Mouse (Mus musculus) kidney, adult 11 months (tissue): Measurements from ENCODE around the gene Cdk5.

Source experiments
- DNase-seq: peaks from one replicate; pipeline ENCODE4 v3.0.0; 2022

Cdk5 gene

GRCm38 (mm10) chr5:24394165-24394894, 29.0 kb downstream of the Cdk5 start:
- DNase-seq: peak; percentile 98

- DNase-seq: peak; percentile 72
Measured at GRCm38 (mm10) chr5:24393392-24393997, 29.8 kb downstream of the Cdk5 start, which contains the start of gene Abcb8. TSS of gene Abcb8 (plus strand) at chr5:24393663.

DNA sequence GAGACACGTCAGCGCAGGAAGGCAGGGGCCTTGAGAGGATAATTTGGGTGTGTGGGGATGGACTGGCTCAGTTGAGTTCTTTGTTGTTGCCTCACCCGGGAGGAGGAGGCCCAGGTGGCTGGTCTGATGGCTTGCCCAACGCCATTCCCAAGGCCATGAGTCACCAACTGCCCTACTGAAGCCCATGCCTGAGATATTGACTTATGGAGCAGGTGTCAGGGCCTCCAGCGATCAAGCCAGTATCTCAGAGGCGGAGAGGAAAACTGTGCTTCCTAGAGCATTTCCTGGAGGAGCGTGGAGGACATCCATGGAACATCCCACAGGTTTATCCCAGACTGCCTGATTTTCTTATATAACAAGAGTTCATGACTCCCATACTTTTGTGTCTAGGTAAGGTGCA, 30.6 kb downstream of the Cdk5 start:
- peak; percentile 27 for DNase-seq

GRCm38 (mm10) chr5:24391864-24392263, 31.5 kb downstream of the Cdk5 start, which contains the start of gene Atg9b:
TSS of gene Atg9b (minus strand) at chr5:24392143.
- no peak for DNase-seq

DNA sequence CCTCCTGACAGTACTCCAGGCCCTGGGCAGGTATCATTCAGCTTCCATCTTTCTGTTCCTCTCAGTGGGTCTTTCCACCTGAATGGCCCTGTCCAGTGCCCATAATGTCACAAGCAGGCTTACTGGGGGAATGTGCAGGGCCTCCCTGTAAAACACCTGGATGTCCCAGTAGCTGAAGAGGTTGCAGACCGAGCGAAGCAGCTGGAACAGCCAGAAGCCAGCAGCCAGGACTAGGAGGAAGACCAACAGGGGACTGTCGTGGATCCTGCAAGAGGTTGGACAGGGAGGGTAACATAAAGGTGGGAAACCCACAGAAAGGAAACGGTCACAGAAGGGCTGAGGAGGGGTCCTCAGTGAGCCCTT, 33.7 kb downstream of the Cdk5 start:
- no peak for DNase-seq

GRCm38 (mm10) chr5:24389011-24389657, 34.2 kb downstream of the Cdk5 start:
- peak; percentile 32 for DNase-seq

DNA sequence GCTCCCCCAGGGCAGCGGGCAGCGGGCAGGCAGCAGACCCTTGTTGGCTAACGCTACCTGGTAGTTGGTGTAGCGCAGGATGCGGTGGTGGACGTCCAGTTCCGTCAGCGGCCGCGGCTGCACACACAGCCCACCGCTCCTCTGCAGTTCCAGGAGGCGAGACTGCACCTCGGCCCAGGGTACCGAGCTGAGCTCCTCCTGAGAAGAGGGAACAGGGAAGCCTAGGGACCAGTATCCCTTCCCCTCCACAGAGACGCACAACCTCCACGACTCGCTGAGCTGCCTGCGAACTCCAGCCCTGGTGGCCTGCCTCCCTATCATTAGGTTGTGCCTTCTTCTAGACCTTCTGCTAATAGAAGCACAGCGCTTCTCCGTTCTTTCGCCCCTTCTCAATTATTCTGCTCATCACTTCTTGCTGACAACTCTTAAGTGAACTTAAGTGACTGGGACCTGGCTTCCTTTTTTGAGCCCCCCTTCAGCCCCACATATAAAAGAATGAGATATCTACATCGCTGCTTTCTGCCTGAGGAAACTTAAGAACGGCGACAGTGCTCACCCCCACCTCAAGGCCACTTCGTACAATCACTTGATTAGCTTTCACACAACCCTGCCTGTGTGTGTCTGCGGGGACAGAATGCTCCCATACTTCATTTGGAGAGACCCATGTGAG, 34.9 kb downstream of the Cdk5 start:
- no peak for DNase-seq

DNA sequence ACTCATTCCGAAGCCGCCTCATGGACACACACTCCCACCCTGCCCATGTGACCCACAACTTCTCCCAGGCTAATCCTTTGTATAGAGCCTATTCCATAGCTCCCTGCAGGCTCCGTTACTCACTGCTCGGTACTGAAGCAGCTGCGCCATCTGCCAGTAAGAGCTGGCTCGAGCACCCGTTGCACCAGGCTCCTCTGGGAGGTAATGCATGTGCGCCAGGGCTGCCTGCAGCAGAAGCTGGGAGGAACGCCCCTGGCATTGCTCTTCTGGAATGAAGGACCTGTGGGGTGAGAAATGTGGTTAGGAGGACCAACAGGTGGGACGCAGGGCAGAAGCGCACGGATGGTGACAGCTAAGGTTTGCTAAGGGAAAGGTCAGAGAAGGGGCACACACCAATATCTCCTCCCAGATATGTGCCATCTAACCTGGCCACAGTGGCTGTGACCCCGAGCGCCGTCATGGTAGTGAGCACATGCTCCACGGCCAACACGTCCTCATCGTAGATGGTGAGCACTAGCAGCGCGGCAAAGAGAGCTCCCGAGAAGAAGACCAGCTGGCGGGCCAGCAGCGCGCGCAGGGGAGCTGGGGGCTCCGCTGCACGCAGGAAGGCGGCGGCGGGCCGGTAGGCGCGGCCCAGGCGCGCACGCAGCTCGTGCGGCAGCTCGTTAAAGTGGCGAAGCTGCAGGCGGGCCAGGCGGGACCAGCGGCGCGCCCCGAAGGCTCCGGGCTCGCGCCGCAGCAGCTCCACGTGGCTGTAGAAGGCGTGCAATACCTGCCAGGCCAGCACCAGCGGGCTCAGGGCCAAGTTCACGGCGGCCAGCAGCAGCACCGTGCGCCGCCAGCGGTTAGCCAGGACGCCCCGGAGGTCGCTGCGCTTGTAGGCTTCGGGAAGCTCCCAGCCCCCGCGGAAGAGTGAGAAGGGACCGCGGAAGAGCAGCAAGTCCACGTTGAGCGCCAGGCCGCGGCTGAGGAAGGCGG, 35.8 kb downstream of the Cdk5 start:
- peak; percentile 72 for DNase-seq

DNA sequence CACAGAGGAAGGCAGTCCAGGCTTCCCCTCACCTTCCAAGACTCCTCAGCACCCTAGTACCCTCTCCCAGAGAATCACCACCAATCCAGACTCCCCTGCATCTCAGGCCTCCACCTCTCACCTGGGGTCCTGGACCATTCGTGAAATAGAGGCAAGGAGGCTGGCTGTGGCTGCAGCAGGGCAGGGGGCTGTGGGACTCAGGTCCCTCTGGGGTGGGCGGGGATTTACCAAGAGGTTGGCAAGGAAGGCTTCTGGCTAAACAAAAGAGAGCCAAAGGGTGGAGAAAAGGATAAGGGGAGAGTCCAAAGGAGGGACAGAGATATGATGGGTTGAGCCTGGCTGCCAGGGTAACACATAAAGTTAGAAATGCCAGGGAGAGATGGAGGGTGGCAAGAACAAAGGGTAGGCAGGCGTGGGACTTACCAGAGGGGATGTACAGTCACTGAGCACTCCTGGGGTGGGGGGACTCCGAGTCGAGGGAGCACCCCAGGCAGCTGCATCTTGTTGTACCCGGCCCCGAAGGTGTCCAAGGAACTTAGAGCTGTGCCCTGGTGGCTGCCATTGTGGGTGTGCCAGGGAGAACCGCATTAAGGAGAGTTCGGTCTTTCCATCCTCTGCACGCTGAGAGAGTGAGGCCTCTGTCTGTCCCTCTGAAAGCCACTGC, 37.3 kb downstream of the Cdk5 start:
- no peak for DNase-seq

DNA sequence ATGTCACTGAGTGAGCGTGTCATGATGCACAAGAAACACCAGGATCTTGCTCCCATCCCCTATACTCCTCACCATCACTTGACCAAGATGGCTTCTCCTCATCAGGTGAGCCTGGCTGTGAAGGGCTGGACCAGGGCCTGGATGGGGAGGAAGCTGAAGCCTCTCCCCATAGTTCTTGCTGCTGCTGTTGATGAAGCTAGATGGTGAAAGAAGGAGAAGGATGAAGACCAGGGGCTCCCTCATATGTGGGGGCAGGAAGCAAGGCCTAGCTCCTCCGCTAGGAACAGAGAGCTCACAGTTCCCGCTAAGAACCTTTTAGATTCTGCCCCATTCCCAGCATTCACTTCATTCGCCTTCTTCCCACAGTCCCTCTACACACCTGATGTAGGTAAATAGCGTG, 38.0 kb downstream of the Cdk5 start:
- no peak for DNase-seq

- peak; percentile 54 for DNase-seq
Measured at GRCm38 (mm10) chr5:24384407-24384806, 38.9 kb downstream of the Cdk5 start.

DNA sequence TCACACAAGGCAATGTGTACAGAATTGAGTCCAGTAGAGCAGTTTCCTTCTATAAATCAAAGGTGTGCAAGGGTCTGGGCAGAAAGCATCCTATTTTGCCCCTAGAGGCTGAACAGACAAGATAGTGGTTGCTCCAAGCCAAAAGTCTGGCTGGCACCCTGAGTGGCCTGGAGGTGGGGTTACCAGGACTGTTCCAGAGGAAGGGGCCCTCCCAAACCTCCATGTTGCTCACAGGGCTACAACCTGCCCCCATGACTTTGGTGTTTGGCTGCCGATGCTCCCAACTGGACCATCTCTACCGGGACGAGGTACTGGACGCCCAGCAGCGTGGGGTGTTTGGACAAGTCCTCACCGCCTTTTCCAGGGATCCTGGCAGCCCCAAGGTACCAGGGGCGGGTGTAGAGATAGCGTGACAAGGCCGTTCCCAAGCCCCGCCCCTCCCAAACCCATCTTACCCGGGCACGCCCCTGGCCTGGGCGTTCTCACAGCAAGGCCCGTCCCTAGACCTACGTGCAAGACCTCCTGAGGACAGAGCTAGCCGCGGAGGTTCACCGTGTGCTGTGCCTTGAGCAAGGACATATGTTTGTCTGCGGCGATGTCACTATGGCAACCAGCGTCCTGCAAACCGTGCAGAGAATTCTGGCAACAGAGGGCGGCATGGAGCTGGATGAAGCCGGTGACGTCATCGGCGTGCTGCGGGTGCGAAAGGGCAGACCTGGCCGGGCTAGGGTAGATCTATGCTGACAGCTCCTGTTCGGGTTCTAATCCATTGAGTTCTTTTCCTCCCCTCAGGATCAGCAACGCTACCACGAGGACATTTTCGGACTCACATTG, 40.1 kb downstream of the Cdk5 start:
- DNase-seq: peak; percentile 87

DNA sequence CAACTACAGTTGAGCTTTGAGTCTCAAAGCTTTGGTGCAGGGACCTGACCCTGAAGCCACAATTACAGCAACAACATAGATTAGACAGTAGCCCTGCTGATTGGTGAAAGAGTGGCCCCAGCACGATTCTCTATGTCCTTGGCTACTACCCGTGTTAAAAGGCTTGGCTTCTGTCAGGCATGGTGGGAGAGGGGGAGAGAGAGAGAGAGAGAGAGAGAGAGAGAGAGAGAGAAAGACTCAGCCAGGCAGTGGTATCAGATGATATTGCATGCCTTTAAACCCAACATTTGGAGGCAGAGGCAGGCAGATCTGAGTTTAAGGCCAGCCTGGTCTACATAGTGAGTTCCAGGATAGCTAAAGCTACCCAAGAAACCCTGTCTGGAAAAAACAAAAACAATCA, 41.3 kb downstream of the Cdk5 start:
- DNase-seq: no peak

DNA sequence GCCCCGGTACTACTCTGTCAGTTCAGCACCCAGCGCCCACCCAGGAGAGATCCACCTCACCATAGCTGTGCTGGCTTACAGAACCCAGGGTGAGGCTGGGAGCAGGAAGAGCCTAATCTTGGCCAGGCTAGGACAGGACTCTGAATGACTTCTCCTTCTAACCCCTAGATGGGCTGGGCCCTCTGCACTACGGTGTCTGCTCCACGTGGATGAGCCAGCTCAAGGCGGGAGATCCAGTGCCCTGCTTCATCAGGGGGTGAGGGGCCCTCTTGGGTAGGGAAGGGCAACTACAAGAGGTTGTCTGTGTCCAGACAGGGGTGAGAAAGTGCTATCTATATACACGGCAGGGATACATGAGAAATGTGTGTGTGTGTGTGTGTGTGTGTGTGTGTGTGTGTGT, 41.8 kb downstream of the Cdk5 start:
- DNase-seq: no peak

GRCm38 (mm10) chr5:24380499-24380898, 42.8 kb downstream of the Cdk5 start:
- no peak for DNase-seq

DNA sequence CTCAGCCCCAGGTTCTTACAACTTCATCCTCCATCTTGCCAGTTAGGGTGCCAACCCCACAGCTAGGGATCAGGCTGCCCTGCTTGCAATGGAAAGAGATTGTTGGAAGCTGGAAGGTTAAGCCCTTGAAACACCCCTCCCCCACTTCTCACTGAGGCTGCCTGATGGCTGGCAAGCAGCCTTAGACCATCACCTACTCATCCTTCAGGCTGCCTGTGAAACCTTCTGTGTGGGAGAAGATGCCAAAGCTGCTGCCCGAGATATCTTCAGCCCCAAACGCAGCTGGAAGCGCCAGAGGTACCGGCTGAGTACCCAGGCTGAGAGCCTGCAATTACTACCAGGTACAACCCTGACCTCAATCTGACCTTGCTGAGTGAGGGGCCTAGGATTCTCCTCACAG, 43.8 kb downstream of the Cdk5 start:
- no peak for DNase-seq

DNA sequence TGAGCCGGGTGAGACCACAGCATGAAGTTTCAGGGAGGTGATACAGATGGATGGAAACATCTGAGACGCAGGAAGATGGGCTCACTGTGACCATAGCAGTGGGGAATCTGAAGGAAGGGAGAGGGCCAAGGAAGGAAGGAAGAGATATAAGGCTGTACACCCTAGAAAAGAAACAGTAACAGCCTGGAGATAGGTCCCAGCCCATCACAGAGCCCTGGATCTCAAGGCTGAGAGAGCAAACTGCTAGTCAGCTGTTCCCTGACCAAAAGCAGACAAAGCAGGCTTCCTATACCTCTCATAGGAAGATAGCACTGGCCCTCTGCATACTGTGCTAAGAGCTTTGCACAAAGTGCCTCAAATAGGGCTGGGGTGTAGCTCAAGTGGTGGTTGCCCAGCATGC, 44.6 kb downstream of the Cdk5 start:
- DNase-seq: no peak

DNA sequence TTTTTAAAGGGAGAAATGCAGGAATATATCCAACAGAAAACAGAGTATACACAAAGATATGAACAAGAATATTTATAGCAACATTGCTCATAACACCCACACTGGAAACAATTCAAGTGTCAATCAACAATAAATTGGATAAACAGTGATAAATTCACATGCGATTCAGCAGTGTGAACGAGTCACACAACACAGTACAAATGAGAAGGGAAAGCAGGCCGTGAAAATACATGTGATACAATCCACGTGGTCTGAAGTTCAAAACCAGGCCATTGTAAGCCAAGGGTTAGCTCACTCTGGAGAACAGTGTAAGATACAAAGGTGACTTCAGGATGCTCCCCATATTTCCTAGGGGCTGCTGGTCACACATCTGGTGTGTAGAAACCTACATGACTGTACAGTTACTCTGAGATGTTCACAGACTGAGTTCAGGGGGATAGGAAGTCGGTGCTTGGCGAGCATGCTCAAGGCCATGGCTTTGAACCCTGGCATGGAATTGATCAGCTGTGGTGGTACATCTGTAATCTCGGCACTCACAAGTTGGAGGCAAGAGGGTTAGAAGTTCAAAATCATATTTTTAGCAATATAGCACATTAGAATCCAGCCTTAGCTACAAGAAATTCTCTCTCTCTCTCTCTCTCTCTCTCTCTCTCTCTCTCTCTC, 48.5 kb downstream of the Cdk5 start:
- DNase-seq: no peak

GRCm38 (mm10) chr5:24374216-24374615, 49.1 kb downstream of the Cdk5 start:
- no peak for DNase-seq

DNA sequence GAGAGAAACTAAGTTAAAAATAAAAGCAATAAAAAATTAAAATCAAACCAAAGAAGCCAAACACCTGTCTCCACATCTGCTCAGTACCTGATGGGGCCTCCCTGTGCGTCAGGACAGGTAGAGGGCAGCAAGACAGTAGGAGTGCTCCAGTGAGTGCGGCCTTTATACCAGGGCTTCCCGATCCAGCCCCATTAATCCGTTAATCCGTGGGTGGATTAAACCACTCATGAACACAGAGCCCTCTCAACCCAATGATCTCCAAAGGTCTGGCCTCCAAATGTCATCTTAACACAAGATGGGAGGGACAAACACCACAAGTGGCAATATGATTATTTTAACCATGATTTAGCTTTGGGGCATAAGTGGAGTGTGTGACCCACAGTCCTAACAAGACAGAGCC, 49.5 kb downstream of the Cdk5 start:
- no peak for DNase-seq
